Mouse (Mus musculus): ENCODE results near the gene Calm3.

- TF ChIP-seq CTCF (IDR thresholded peaks at IDR 0.05; ENCODE audit: low read depth) (no peak), EP300 (IDR thresholded peaks at IDR 0.05; ENCODE audit: low read depth) (no peak)
These were observed 50.5 kb downstream of the Calm3 start for GRCm38 (mm10) chr7:16873392-16873791.
